ENCODE assay signal across 25 mouse cellular contexts in genomic region chr2:24770861-24771260, GRCm38 (mm10). TPM values are rescaled to one million over a fixed set of nuclear protein-coding genes. Genes with fewer than 3 reads are reported as not detected.
"Had no signal": no experiment of that assay in that cellular context is flagged by ENCODE, and none has a peak within 500 bp of the region (broad histone marks: within the 10 kb centered on the region; RNA-seq: fewer than 3 reads in every experiment).

No protein-coding gene starts in this region.

- H3K36me3 ChIP-seq: limb, embryonic 10.5 days; limb, embryonic 13.5 days; liver, embryonic 12.5 days; liver, embryonic 15.5 days; lung, embryonic 15.5 days; midbrain, embryonic 10.5 days; midbrain, embryonic 13.5 days; neural tube, embryonic 13.5 days; stomach, embryonic 15.5 days had no signal

- H3K27ac ChIP-seq: left cerebral cortex, adult 2 months; limb, embryonic 10.5 days; limb, embryonic 13.5 days; liver, embryonic 12.5 days; liver, embryonic 15.5 days; lung, embryonic 15.5 days; midbrain, embryonic 10.5 days; midbrain, embryonic 13.5 days; neural tube, embryonic 13.5 days; stomach, embryonic 15.5 days had no signal

- H3K4me1 ChIP-seq: limb, embryonic 10.5 days; limb, embryonic 13.5 days; liver, embryonic 12.5 days; liver, embryonic 15.5 days; lung, embryonic 15.5 days; midbrain, embryonic 13.5 days; neural tube, embryonic 13.5 days; stomach, embryonic 15.5 days had no signal

- DNase-seq: kidney, adult 9 months; kidney, postnatal 14 days; kidney, postnatal 4 days; liver; lung, adult 18-20 months; lung, postnatal 10 days; lung, postnatal 36 days; retina, postnatal 1 day; right cerebral cortex, postnatal 25 days; spleen, adult 18-20 months; thymus, postnatal 25 days had no signal

- H3K27me3 ChIP-seq: lung, embryonic 15.5 days; stomach, embryonic 15.5 days had no signal

- H3K4me3 ChIP-seq: left cerebral cortex, adult 2 months; limb, embryonic 10.5 days; limb, embryonic 13.5 days; liver, embryonic 12.5 days; liver, embryonic 15.5 days; lung, embryonic 15.5 days; megakaryocyte, embryonic 14.5 days; midbrain, embryonic 10.5 days; midbrain, embryonic 13.5 days; myocyte; neural tube, embryonic 13.5 days; stomach, embryonic 15.5 days had no signal

RNA-seq across cellular contexts. Expression of gene Cacna1b, which starts 7.9 kb away (rescaled TPM):
- total RNA-seq: monocyte, adult 5-6 weeks; neutrophil, adult 5-6 weeks had no signal
